Mouse (Mus musculus) CD4-positive helper T cell, adult 2 months (primary cell): ENCODE measurements around the gene Tecpr2.
A peak's percentile ranks its signal among the peaks of the same experiment; 100 is the strongest.

ENCODE experiments used
- DNase-seq: peaks from one replicate; pipeline ENCODE4 v3.0.0-alpha.2; 2012; ENCODE audit warnings: low read depth, missing footprints, low spot score

Tecpr2 gene

GRCm38 (mm10) chr12:111006339-111006738, 117.3 kb downstream of the Tecpr2 start:
- DNase-seq, result no peak

GRCm38 (mm10) chr12:111007134-111008103, 118.4 kb downstream of the Tecpr2 start:
- peak; percentile 90 for DNase-seq

DNA sequence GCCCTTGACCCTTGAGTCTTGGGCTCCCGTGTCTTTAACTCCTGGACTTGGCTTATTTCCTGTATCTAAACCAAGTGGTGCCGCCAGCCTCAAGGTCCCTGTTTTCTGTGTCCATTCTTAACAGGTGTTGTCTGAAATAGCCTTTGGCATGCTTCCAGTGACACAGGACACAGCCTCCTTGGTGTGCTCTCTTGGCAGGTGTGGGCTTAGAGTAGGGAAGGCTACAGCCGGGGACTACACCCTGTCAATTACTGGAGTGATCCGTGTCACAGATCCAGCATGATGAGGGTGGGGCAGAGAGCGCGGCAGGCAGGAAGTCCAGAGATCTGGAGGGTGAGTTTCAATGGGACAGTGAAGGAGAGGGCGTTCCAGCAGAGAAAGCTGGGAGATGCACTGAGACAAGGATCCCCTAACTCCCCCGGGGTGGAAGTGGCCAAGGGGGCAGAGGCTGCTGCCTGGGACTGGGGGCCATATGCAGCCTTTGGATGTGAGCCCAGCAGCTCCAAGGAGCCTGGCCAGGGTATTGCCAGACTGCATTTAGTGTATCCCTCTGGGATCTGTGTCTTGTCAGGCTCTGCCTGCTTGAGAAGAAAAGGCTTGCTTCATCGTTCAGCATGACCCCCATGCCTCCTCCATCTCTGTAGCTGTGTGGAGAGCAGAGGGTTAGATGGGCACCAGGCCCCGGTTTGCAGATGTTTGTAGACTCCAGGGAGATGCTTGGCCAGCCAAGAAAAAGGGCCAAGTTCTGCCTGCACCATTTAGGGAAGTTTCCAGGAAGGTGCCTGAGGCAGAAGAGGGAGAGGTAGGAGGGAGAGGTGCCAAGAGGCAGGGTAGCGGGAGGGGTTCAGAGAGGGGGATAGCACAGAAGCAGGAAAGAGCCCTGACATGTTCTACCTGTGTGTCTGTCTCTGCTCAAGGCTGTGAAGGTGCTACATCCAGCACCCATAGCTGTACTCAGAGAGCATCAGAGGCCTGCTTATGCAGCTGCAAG, 119.7 kb downstream of the Tecpr2 start:
- DNase-seq, result no peak

- DNase-seq, result no peak
Observed at GRCm38 (mm10) chr12:111009615-111010257, 120.7 kb downstream of the Tecpr2 start.

DNA sequence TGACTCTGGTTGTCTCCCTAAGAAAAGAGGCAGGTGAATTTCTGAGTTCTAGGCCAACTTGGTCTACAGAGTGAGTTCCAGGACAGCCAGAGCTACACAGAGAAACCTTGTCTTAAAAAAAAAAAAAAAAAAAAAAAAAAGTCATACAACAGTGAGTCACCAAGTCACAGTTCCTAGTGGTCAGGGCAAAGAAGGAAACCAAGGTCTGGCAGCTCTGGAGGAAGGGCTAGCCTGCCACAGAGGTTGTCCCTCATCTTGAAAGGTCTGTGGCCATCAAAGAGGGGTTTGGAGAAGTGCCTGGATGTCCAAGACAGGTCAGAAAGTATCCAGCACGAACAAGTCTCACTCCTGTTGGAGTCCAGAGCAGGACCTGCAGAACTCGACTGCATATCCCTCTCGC, 127.7 kb downstream of the Tecpr2 start:
- no peak for DNase-seq

DNA sequence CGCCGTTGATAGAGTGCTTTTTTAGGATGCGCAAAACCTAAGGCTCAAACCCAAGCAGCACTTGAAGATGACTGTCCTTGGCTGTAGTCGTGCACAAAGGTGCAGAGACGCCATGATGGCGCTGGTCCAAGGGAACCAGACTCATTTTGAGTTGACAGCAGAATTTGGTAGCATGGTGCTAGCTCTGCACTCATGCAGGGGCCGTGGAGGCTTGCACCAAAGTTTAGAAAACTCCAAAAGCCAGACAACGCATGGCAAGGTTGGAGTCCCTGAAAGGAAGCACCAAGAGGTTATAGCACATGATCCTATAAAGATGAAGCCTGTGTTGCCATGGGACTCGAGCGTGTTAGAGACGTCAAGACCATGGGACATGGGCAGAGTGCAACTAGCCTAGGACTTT, 129.0 kb downstream of the Tecpr2 start:
- no peak for DNase-seq

GRCm38 (mm10) chr12:111019086-111019485, 130.0 kb downstream of the Tecpr2 start:
- DNase-seq, result no peak

DNA sequence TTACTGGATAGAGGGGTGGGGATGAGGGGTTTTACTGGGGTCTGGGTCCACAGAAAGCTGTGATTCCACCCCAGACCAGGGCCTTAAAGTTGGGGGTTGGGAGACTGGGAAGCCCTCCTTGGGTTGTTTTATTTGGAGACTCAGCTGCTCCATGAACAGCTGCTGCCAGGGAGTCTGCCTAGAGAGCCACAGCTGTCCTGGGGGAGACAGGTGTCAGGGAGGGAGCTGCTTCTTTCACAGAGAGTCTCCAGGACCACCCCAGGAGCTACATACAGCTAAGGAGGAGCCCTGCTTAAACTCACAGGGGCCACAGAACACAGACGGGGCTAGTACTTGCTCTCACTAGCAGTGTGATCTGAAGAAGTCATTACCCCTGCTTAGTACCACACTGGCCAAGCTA, 132.1 kb downstream of the Tecpr2 start:
- no peak for DNase-seq

DNA sequence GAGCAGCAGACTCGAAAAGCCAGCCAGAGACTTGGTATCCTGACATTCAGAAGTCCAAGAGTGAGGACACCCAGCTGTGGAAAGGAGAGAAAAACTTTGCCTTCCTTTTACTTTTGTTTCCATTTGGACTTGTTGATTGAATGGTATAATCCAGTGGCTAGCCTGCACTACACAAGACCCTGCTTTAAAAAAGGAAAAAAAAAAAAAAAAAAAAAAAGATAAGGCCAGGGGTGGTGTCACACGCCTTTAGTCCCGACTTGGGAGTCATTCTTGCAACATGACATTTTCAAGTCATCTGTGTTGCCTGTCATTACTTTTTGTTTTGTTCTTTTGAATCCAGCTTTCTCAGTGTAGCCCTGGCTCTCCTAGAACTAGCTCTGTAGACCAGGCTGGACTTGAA, 132.5 kb downstream of the Tecpr2 start:
- no peak for DNase-seq
